Comparison of ENCODE assay signal across 17 mouse cellular contexts in genomic region chr3:15153710-15154109, GRCm38 (mm10).
DNase-seq lines count a peak whose midpoint lies in the region; ATAC-seq and TF ChIP-seq lines count a peak whose summit lies in the region.
"Had no signal": no experiment of that assay in that cellular context is flagged by ENCODE, and none has a peak within 500 bp of the region (broad histone marks: within the 10 kb centered on the region; RNA-seq: fewer than 3 reads in every experiment).

No protein-coding gene starts in this region.

- DNase-seq in embryonic facial prominence, embryonic 14.5 days (ENCODE audit: low spot score): peak; percentile 48
- no peak for DNase-seq in embryonic facial prominence, embryonic 10.5 days (ENCODE audit: low spot score)
- DNase-seq in kidney, postnatal 0 days (ENCODE audit: low spot score): peak; percentile 11
- no peak for DNase-seq in kidney, postnatal 36 days
- no peak for DNase-seq in lung, adult 18-20 months
- peak; percentile 14 for DNase-seq in adipocyte (ENCODE audit: low spot score)
- no peak for DNase-seq in urinary bladder, postnatal 14 days (ENCODE audit: low spot score)
- DNase-seq: thymus, postnatal 14 days had no signal

- H3K36me3 ChIP-seq in embryonic facial prominence, embryonic 14.5 days (ENCODE audit: control insufficient read depth, insufficient read depth, low read length): no peaks in the 10 kb centered on the region
- no peaks in the 10 kb centered on the region for H3K36me3 ChIP-seq in embryonic facial prominence, embryonic 10.5 days (replicated peaks)
- H3K36me3 ChIP-seq in kidney, postnatal 0 days (ENCODE audit: insufficient read depth, low read length): no peaks in the 10 kb centered on the region
- H3K36me3 ChIP-seq in lung, embryonic 15.5 days: no peaks in the 10 kb centered on the region
- H3K36me3 ChIP-seq: hindbrain, embryonic 12.5 days; limb, embryonic 15.5 days; liver, embryonic 15.5 days; midbrain, embryonic 10.5 days; midbrain, embryonic 15.5 days; stomach, embryonic 15.5 days had no signal

- no peak overlapping the region for H3K9ac ChIP-seq in embryonic facial prominence, embryonic 14.5 days (ENCODE audit: low read depth, low read length)
- H3K9ac ChIP-seq in kidney, postnatal 0 days (ENCODE audit: low read depth, low read length): no peak overlapping the region
- no peak overlapping the region for H3K9ac ChIP-seq in lung, embryonic 15.5 days
- H3K9ac ChIP-seq: hindbrain, embryonic 12.5 days; limb, embryonic 15.5 days; liver, embryonic 15.5 days; midbrain, embryonic 15.5 days; stomach, embryonic 15.5 days had no signal

- H3K27ac ChIP-seq in embryonic facial prominence, embryonic 14.5 days (replicated peaks; ENCODE audit: low read depth, low read length): no peak overlapping the region
- no peak overlapping the region for H3K27ac ChIP-seq in embryonic facial prominence, embryonic 10.5 days (replicated peaks)
- H3K27ac ChIP-seq in kidney, postnatal 0 days: no peak overlapping the region
- peak overlapping the region; percentile 73 for H3K27ac ChIP-seq in lung, embryonic 15.5 days
- H3K27ac ChIP-seq: hindbrain, embryonic 12.5 days; limb, embryonic 15.5 days; liver, embryonic 15.5 days; midbrain, embryonic 10.5 days; midbrain, embryonic 15.5 days; stomach, embryonic 15.5 days had no signal

- peaks cover 10% of the 10 kb centered on the region; the same call in 1 of the 2 replicates for H3K4me1 ChIP-seq in embryonic facial prominence, embryonic 14.5 days (ENCODE audit: control insufficient read depth, insufficient read depth, low read length)
- no peaks in the 10 kb centered on the region for H3K4me1 ChIP-seq in embryonic facial prominence, embryonic 10.5 days
- H3K4me1 ChIP-seq in kidney, postnatal 0 days (replicated peaks; ENCODE audit: insufficient read depth, low read length): no peaks in the 10 kb centered on the region
- H3K4me1 ChIP-seq in lung, embryonic 15.5 days: peaks cover 14% of the 10 kb centered on the region
- H3K4me1 ChIP-seq: hindbrain, embryonic 12.5 days; limb, embryonic 15.5 days; liver, embryonic 15.5 days; midbrain, embryonic 10.5 days; midbrain, embryonic 15.5 days; stomach, embryonic 15.5 days had no signal

- no peaks in the 10 kb centered on the region for H3K27me3 ChIP-seq in embryonic facial prominence, embryonic 14.5 days (replicated peaks; ENCODE audit: control insufficient read depth, insufficient read depth, low read length)
- H3K27me3 ChIP-seq in embryonic facial prominence, embryonic 10.5 days (replicated peaks; ENCODE audit: low read depth, poor library complexity, severe bottlenecking): no peaks in the 10 kb centered on the region
- H3K27me3 ChIP-seq in kidney, postnatal 0 days (ENCODE audit: insufficient read depth, low read length): no peaks in the 10 kb centered on the region
- H3K27me3 ChIP-seq in lung, embryonic 15.5 days: no peaks in the 10 kb centered on the region
- H3K27me3 ChIP-seq: hindbrain, embryonic 12.5 days; limb, embryonic 15.5 days; liver, embryonic 15.5 days; midbrain, embryonic 15.5 days; stomach, embryonic 15.5 days had no signal

- H3K4me2 ChIP-seq in embryonic facial prominence, embryonic 14.5 days (ENCODE audit: low read depth, low read length): no peak overlapping the region
- no peak overlapping the region for H3K4me2 ChIP-seq in kidney, postnatal 0 days (ENCODE audit: low read length)
- H3K4me2 ChIP-seq in lung, embryonic 15.5 days: no peak overlapping the region
- H3K4me2 ChIP-seq: heart, embryonic 11.5 days; hindbrain, embryonic 12.5 days; limb, embryonic 15.5 days; liver, embryonic 15.5 days; midbrain, embryonic 15.5 days; stomach, embryonic 15.5 days had no signal

- 33% methylated on average over 1 of the region's 1 CpGs for WGBS in embryonic facial prominence, embryonic 14.5 days
- whole genome bisulfite sequencing in embryonic facial prominence, embryonic 10.5 days: 86% methylated on average over 1 of the region's 1 CpGs
- 32% methylated on average over 1 of the region's 1 CpGs for WGBS in kidney, postnatal 0 days
- WGBS in lung, embryonic 15.5 days: 15% methylated on average over 1 of the region's 1 CpGs

- no peaks in the 10 kb centered on the region for H3K9me3 ChIP-seq in embryonic facial prominence, embryonic 14.5 days (ENCODE audit: control insufficient read depth, low read length)
- no peaks in the 10 kb centered on the region for H3K9me3 ChIP-seq in embryonic facial prominence, embryonic 10.5 days
- no peaks in the 10 kb centered on the region for H3K9me3 ChIP-seq in kidney, postnatal 0 days (replicated peaks; ENCODE audit: low read length)
- no peaks in the 10 kb centered on the region for H3K9me3 ChIP-seq in lung, embryonic 15.5 days
- H3K9me3 ChIP-seq: hindbrain, embryonic 12.5 days; limb, embryonic 15.5 days; liver, embryonic 15.5 days; midbrain, embryonic 10.5 days; midbrain, embryonic 15.5 days; stomach, embryonic 15.5 days had no signal

- ATAC-seq in embryonic facial prominence, embryonic 14.5 days (ENCODE audit: low read depth): 0 out of 2 replicates have a peak, but pooled peaks have one; percentile 60
- ATAC-seq in kidney, postnatal 0 days (replicated peaks; ENCODE audit: low FRiP score, low read depth): no peak
- peak; percentile 67; the same call in 1 of the 2 replicates for ATAC-seq in lung, embryonic 15.5 days (ENCODE audit: borderline replicate concordance, extremely low read depth, low FRiP score, low TSS enrichment)
- ATAC-seq: intestine, postnatal 0 days had no signal

- H3K4me3 ChIP-seq in embryonic facial prominence, embryonic 14.5 days (ENCODE audit: low read depth, low read length): no peak overlapping the region
- no peak overlapping the region for H3K4me3 ChIP-seq in embryonic facial prominence, embryonic 10.5 days
- no peak overlapping the region for H3K4me3 ChIP-seq in kidney, postnatal 0 days (replicated peaks; ENCODE audit: low read depth, low read length)
- H3K4me3 ChIP-seq in lung, embryonic 15.5 days: no peak overlapping the region
- H3K4me3 ChIP-seq: hindbrain, embryonic 12.5 days; limb, embryonic 15.5 days; liver, embryonic 15.5 days; midbrain, embryonic 10.5 days; midbrain, embryonic 15.5 days; stomach, embryonic 15.5 days had no signal

- no peak for TF ChIP-seq CTCF in kidney, postnatal 0 days (IDR thresholded peaks at IDR 0.05; ENCODE audit: low read depth)

Comparison
In these comparisons a context has a peak if more than half of its experiments do, and no peak if none do; other contexts are left out.
1. DNase-seq: peak in embryonic facial prominence, embryonic 14.5 days (single experiment), kidney, postnatal 0 days (single experiment) and adipocyte (single experiment); none in embryonic facial prominence, embryonic 10.5 days (single experiment), kidney, postnatal 36 days (0 of 2), lung, adult 18-20 months (0 of 2) and urinary bladder, postnatal 14 days (single experiment).